Mouse (Mus musculus): ENCODE measurements at regions not wholly inside any gene's neighbourhood (a gene's known extent, or its start where the extent isn't known, plus 50 kb on each side); places are given as distances from the start of the nearest gene placed in this dataset.

DNA sequence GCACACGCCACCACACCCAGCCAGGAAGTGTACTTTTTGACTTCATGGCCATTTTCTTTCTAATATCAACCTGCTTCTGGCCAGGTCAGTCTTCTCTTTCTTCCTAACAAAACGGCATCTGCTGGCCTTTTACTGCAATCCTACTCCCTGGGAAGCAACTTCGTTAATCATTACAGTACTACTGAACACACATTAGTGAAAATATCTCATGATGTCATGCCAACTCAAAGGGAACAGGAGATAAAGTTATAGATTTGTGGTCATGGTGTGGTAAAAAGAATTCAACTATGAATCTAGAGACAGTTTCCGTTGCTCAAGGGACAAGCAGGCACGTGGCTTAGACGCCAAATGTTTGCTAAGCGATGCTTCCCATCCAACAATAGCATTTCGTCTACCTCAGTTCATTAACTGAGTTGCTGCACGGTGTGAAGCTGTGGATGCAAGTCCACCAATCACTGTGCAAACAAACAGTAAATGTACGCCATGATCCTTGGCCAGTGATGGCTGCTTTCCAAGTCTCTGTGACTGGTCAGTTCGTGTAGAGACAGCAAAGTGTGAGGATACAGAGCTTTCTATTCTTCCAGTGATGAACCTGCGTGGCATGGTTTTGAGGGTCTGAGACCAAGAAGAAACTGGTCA lies 55.7 kb upstream of the Frmd6 start:
- DNase-seq = no peak

DNA sequence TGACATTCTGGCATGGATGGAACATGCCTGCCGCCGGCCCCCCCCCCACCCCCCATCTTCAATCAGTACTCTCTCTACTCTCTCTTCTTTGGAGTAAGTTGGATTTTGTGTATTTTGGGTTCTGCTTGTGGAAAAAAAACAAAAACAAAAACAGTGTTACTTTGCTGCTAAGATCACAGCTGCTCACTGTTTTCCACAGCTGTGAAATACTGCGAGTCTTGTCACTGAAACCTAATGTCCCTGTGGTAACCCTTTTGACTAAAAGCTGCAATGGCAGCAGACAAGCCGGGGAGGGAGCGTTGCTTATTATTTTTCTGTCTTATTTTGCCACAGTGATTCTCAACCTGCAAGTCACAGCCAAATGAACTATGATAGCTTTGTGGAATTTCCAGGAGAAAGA lies 51.3 kb upstream of the Frmd6 start:
- no peak for DNase-seq

DNA sequence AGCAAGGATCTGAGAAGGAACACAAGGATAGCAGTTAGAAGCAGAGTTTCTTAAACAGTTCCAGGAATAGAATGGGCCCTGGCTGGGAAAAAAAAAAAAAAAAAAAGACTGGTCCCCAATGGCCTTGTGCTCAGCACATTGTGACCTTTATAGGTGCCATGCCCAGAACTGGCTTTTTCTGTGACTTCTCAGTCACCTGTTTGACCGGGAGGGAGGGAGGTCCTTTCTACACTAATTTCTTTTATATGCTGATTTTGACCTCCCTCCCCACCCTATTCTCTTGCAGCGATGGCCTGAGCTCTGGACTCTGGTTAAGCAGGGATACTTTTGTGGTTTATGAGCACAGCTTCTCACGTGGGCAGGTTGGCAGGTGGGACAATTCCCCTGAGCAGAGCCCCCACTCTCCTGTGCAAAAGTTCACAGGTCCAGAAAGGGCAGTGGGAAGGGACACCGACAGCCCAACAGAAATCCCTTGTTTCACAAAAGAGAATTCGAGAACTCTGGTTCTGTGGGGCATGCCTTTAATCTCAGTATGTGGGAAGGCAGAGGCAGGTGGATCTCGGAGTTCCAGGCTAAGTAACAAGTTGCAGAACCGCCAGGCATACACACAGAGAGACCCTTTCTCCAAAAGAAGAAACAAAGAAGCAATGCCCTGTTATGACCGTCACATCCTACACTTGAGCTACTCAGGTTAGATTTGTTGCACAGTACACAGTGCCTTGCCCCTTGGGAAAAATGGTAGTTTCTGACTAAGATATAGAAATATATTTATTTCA lies 50.3 kb upstream of the Frmd6 start:
- no peak for DNase-seq

Measured in kidney, postnatal 10 days (tissue).